Mouse (Mus musculus) ES-Bruce4 (cell line): ENCODE results near the gene Slc17a1.

Source experiments
- CTCF ChIP-seq: IDR thresholded peaks from one replicate; pipeline ENCODE4 v1.8.1; 2011; ENCODE audit warnings: low read depth, low read length
- POLR2A ChIP-seq: IDR thresholded peaks from one replicate; pipeline ENCODE4 v1.8.1; 2011; ENCODE audit warnings: low read length; ENCODE audit not compliant: insufficient read depth

- TF ChIP-seq POLR2A, result no peak
- no peak for TF ChIP-seq CTCF
These were observed 43.8 kb downstream of the Slc17a1 start for GRCm38 (mm10) chr13:23911335-23911734.
